Mouse (Mus musculus) myocyte (in vitro differentiated cells): ENCODE results near the gene Celf2. TPM values are rescaled to one million over a fixed set of nuclear protein-coding genes. Genes with fewer than 3 reads are reported as not detected.

Source experiments
- H3K27me3 ChIP-seq: one replicate; pipeline ENCODE4 v1.6.1; 2011; ENCODE audit not compliant: control insufficient read depth, insufficient read depth, insufficient read length
- H3K36me3 ChIP-seq: one replicate; pipeline ENCODE4 v1.6.1; 2011; ENCODE audit not compliant: control insufficient read depth, insufficient read depth
- H3K4me2 ChIP-seq: one replicate; pipeline ENCODE4 v1.6.1; 2011; ENCODE audit warnings: low read depth, control low read depth
- H3K4me3 ChIP-seq: one replicate; pipeline ENCODE4 v1.5.1; 2011; ENCODE audit warnings: mild to moderate bottlenecking, control low read depth, moderate library complexity
- H3K79me2 ChIP-seq: one replicate; pipeline ENCODE4 v1.6.1; 2011; ENCODE audit not compliant: control insufficient read depth, insufficient read depth
- H3ac ChIP-seq: one replicate; pipeline ENCODE4 v1.6.1; 2011; ENCODE audit not compliant: control insufficient read depth, insufficient read length
- CEBPB ChIP-seq: IDR thresholded peaks from 2 replicates; pipeline ENCODE4 v1.6.1; 2011; ENCODE audit warnings: mild to moderate bottlenecking, moderate library complexity; ENCODE audit not compliant: poor library complexity, insufficient read depth, severe bottlenecking
- E2F4 ChIP-seq: IDR thresholded peaks from one replicate; pipeline ENCODE4 v1.6.1; 2011; ENCODE audit warnings: mild to moderate bottlenecking, control low read depth, moderate library complexity; ENCODE audit not compliant: insufficient read depth
- MAX ChIP-seq: IDR thresholded peaks from one replicate; pipeline ENCODE4 v1.6.1; 2011; ENCODE audit warnings: low read depth, mild to moderate bottlenecking, control low read depth
- MYOD1 ChIP-seq, 3 experiments: IDR thresholded peaks; one replicate each; pipeline ENCODE4 v1.6.1; 2011; ENCODE audit warnings: control low read depth in 2 of 3, low read depth in 2 of 3, mild to moderate bottlenecking in 2 of 3, moderate library complexity in 1 of 3; ENCODE audit not compliant: insufficient read length in 2 of 3, control insufficient read depth in 1 of 3
- MYOG ChIP-seq, 3 experiments: IDR thresholded peaks; one replicate each; pipeline ENCODE4 v1.6.1; 2011; ENCODE audit warnings: control low read depth in 2 of 3, low read depth in 2 of 3, mild to moderate bottlenecking in 2 of 3; ENCODE audit not compliant: insufficient read length in 2 of 3, control insufficient read depth in 1 of 3, insufficient read depth in 1 of 3
- POLR2A ChIP-seq: IDR thresholded peaks from one replicate; pipeline ENCODE4 v1.6.1; 2011; ENCODE audit warnings: low read depth, mild to moderate bottlenecking, control low read depth, moderate library complexity; ENCODE audit not compliant: insufficient read length
- POLR2AphosphoS2 ChIP-seq: IDR thresholded peaks from one replicate; pipeline ENCODE4 v1.6.1; 2011; ENCODE audit warnings: low read depth, control low read depth; ENCODE audit not compliant: insufficient read length
- REST ChIP-seq: IDR thresholded peaks from one replicate; pipeline ENCODE4 v1.6.1; 2011; ENCODE audit warnings: mild to moderate bottlenecking, control low read depth, moderate library complexity; ENCODE audit not compliant: insufficient read depth, insufficient read length
- SRF ChIP-seq: IDR thresholded peaks from one replicate; pipeline ENCODE4 v1.6.1; 2011; ENCODE audit warnings: low read depth; ENCODE audit not compliant: control insufficient read depth, insufficient read length
- TCF12 ChIP-seq: IDR thresholded peaks from one replicate; pipeline ENCODE4 v1.6.1; 2011; ENCODE audit warnings: mild to moderate bottlenecking, control low read depth; ENCODE audit not compliant: poor library complexity, insufficient read depth, severe bottlenecking
- TCF3 ChIP-seq: IDR thresholded peaks from one replicate; pipeline ENCODE4 v1.6.1; 2011; ENCODE audit warnings: low read depth, control low read depth; ENCODE audit not compliant: insufficient read length
- USF1 ChIP-seq: IDR thresholded peaks from one replicate; pipeline ENCODE4 v1.6.1; 2011; ENCODE audit warnings: low read depth, mild to moderate bottlenecking, control low read depth, moderate library complexity
- polyA plus RNA-seq: library from polyadenylated mRNA; unstranded; fragments of >200 nt; fragmentation: generic; extraction: Trizol; gene quantifications from one replicate; pipeline ENCODE4 v1.2.1, GENCODE M21; 2012; ENCODE audit warnings: missing spikeins

Celf2 gene
- polyA plus RNA-seq, 1 experiment = 30.1 TPM

DNA sequence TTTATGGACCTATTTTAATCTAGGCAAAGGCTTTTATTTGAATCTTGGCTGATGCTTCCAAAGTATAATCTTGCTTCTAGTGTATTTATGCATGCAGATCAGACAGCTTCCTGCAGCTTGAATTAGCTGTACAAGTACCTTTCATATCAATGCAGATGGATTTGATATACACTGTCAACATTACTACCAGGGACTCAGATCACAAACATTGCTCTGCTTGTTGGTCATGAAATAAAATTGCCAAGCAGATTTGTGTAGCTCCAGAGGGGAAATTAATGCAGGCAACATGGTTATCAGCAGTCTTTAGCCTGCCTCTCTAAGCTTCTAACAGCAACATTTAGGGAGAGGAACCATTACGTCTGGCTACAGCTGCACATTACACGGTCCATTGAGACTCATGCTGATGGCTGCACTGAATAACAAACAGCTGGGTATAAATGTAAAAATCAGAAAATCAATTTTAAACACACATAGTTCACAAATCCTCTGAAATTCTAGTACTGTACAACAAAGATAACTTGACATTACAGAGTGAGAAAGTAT lies 659.2 kb downstream of the Celf2 start:
- no peak overlapping the region for H3ac ChIP-seq
- TF ChIP-seq MYOD1 (IDR thresholded peaks at IDR 0.05; ENCODE audit: control insufficient read depth in 1 of 3, insufficient read length in 2 of 3, low read depth in 2 of 3) (no peak), TCF12 (no peak), TCF3 (no peak), POLR2A (no peak), USF1 (no peak), POLR2AphosphoS2 (no peak), E2F4 (no peak), MAX (no peak), MYOG (IDR thresholded peaks at IDR 0.05; ENCODE audit: control insufficient read depth in 1 of 3, insufficient read depth in 1 of 3, insufficient read length in 2 of 3, low read depth in 2 of 3) (no peak)
- H3K36me3 ChIP-seq = no peaks in the 10 kb centered on the region
- no peak overlapping the region for H3K4me2 ChIP-seq
- no peaks in the 10 kb centered on the region for H3K27me3 ChIP-seq
- H3K4me3 ChIP-seq = no peak overlapping the region
- peaks cover 78% of the 10 kb centered on the region for H3K79me2 ChIP-seq

DNA sequence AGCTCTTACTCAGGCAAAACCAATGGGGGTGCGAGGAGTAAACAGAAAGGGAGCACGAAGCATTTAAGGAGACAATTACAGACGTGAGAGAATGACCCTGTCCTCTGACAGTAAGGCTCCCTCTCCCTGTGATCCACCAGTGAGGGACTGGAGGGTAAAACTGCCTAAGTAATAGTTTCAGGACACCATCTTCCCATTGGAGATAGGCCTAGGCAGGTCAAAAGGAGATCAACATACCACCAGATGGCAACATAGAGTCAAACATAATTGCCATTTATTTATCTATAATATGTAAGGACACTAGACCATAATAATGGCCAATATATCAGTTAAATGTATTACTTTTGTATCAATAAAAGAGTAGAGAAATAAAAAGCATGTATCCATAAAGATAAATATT lies 660.0 kb downstream of the Celf2 start:
- no peak overlapping the region for H3ac ChIP-seq
- H3K4me3 ChIP-seq = no peak overlapping the region
- H3K27me3 ChIP-seq = no peaks in the 10 kb centered on the region
- no peaks in the 10 kb centered on the region for H3K36me3 ChIP-seq
- no peak for TF ChIP-seq TCF3
- TF ChIP-seq MYOG (IDR thresholded peaks at IDR 0.05; ENCODE audit: control insufficient read depth in 1 of 3, insufficient read depth in 1 of 3, insufficient read length in 2 of 3, low read depth in 2 of 3) = no peak
- TF ChIP-seq USF1 = no peak
- TF ChIP-seq MAX = no peak
- no peak for TF ChIP-seq MYOD1 (IDR thresholded peaks at IDR 0.05; ENCODE audit: control insufficient read depth in 1 of 3, insufficient read length in 2 of 3, low read depth in 2 of 3)
- no peak for TF ChIP-seq E2F4
- TF ChIP-seq POLR2AphosphoS2 = no peak
- TF ChIP-seq SRF = no peak
- TF ChIP-seq TCF12 = no peak
- TF ChIP-seq POLR2A = no peak
- no peak for TF ChIP-seq REST
- TF ChIP-seq CEBPB = no peak
- peaks cover 70% of the 10 kb centered on the region for H3K79me2 ChIP-seq
- H3K4me2 ChIP-seq = no peak overlapping the region

DNA sequence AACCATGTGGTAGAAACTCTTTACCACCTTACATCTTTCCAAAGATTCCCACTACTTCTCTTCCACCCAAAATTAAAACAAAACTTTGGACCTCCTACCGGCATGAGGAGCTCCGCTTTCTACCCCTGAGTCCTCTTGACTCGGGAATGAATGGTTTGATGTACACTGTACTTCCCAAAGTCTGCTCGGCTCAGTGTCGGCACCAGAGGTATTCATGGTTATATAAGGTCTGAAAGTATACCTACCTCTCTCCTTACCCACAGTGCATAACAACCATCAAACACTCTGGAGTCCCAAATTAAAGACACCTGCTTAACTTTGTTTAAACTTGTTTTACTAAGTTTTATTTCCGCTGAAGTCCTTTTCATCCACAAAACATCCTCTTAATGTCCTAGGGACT lies 679.3 kb downstream of the Celf2 start:
- H3K4me3 ChIP-seq = no peak overlapping the region
- no peak overlapping the region for H3K4me2 ChIP-seq
- no peaks in the 10 kb centered on the region for H3K27me3 ChIP-seq
- no peak for TF ChIP-seq TCF12
- TF ChIP-seq CEBPB = no peak
- no peak for TF ChIP-seq MAX
- TF ChIP-seq POLR2A = no peak
- no peak for TF ChIP-seq TCF3
- TF ChIP-seq REST = no peak
- TF ChIP-seq MYOG (IDR thresholded peaks at IDR 0.05; ENCODE audit: control insufficient read depth in 1 of 3, insufficient read depth in 1 of 3, insufficient read length in 2 of 3, low read depth in 2 of 3) = no peak
- no peak for TF ChIP-seq E2F4
- TF ChIP-seq MYOD1 (IDR thresholded peaks at IDR 0.05; ENCODE audit: control insufficient read depth in 1 of 3, insufficient read length in 2 of 3, low read depth in 2 of 3) = no peak
- TF ChIP-seq SRF = no peak
- no peak for TF ChIP-seq POLR2AphosphoS2
- no peak for TF ChIP-seq USF1
- no peak overlapping the region for H3ac ChIP-seq
- peaks cover 70% of the 10 kb centered on the region for H3K79me2 ChIP-seq
- H3K36me3 ChIP-seq = peaks cover 5% of the 10 kb centered on the region

DNA sequence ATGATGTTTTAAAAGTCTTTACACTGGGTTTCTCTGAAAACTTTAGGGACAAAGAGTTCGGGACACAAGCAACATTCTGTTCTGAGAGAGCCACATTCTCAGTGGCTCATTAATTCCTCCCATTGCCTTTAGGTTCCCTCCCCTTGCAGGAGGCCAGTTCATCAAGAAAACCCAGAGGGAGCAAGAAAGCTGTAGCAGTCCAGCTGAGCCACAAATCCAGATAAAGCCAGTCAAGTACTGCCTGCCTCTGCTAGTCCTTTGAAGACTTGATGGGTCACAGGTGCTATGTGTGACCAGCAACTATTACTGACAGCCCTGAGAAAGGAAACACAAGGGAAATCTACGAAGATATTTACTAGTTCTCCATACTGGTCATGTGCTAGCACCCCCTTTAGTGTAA lies 681.8 kb downstream of the Celf2 start:
- TF ChIP-seq E2F4 = no peak
- no peak for TF ChIP-seq USF1
- TF ChIP-seq MYOD1 (IDR thresholded peaks at IDR 0.05; ENCODE audit: control insufficient read depth in 1 of 3, insufficient read length in 2 of 3, low read depth in 2 of 3) = no peak
- no peak for TF ChIP-seq REST
- no peak for TF ChIP-seq CEBPB
- no peak for TF ChIP-seq TCF12
- TF ChIP-seq POLR2A = no peak
- TF ChIP-seq SRF = no peak
- H3K79me2 ChIP-seq = peaks cover 77% of the 10 kb centered on the region
- H3ac ChIP-seq = no peak overlapping the region
- H3K27me3 ChIP-seq = no peaks in the 10 kb centered on the region
- no peak overlapping the region for H3K4me3 ChIP-seq
- H3K36me3 ChIP-seq = no peaks in the 10 kb centered on the region
- no peak overlapping the region for H3K4me2 ChIP-seq

DNA sequence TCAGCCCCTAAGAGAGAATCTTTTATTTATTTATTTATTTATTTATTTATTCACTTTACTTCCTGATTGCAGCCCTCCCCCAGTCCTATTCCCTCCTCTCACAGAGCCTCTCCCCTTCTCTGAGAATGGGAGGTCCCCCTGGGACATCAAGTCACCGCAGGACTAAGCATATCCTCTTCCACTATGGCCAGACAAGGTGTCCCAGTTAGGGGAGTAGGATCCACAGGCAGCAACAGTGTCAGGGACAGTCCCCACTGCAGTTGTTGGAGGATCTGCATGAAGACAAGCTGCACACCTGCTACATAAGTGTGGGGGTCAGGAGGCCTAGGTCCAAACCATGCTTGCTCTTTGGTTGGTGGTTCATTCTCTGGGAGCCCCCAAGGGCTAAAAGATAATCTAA lies 686.3 kb downstream of the Celf2 start:
- no peak overlapping the region for H3ac ChIP-seq
- no peak overlapping the region for H3K4me3 ChIP-seq
- no peak overlapping the region for H3K4me2 ChIP-seq
- TF ChIP-seq TCF12 = no peak
- no peak for TF ChIP-seq SRF
- TF ChIP-seq CEBPB = no peak
- TF ChIP-seq MYOG (IDR thresholded peaks at IDR 0.05; ENCODE audit: control insufficient read depth in 1 of 3, insufficient read depth in 1 of 3, insufficient read length in 2 of 3, low read depth in 2 of 3) = no peak
- H3K36me3 ChIP-seq = no peaks in the 10 kb centered on the region
- H3K27me3 ChIP-seq = no peaks in the 10 kb centered on the region
- H3K79me2 ChIP-seq = peaks cover 83% of the 10 kb centered on the region
